Mouse (Mus musculus): ENCODE results near the gene Stpg1. TPM values are rescaled to one million over a fixed set of nuclear protein-coding genes. Genes with fewer than 3 reads are reported as not detected.

Stpg1 gene
- polyA plus RNA-seq, 1 experiment: 0.43 TPM

DNA sequence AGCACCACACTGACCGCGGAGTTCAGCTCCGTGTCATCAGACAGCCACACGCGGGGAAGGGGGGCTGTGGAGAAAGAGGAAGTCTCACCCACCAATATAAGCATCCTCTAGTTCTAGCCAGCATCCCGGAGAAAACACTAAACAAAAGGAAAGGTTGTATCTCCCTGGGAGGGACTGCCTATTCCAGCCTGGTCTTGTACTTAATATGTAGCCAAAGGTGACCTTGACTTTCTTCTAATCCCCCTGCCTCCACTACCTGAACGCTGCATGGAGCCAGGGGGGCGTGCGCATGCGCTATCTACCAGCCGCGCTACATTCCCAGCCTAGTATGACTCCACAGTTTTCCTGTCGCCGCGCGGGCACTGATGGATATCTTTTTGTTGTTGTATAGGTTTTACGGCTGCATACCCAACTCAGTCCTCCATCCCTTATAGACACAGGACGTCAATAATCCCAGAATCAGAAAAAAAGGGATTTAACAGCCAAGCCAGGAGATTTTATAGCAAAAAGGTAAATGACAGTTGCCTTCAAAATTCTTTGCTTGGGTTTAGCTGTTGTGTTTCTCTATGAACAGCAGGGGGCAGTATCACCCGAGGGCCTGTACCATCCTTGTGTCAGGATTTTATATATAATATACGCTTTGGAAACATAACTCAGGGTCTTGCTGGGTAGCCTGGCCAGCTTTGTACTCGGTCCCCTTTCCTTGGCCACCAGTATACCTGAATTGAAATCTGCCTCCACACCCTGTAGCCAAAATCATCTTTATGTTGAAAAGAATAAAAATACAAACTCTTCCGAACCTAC is 13.2 kb downstream of the Stpg1 start:
- Histone ChIP-seq H3K4me1 (ENCODE audit: control insufficient read depth, insufficient read depth, low read length) (peaks cover 9% of the 10 kb centered on the region; the same call in 1 of the 2 replicates), H3K4me3 (ENCODE audit: insufficient read depth, low read length) (no peak overlapping the region), H3K27ac (ENCODE audit: insufficient read depth, low read depth, low read length) (no peak overlapping the region)
- TF ChIP-seq CTCF (IDR thresholded peaks at IDR 0.05; ENCODE audit: low read depth, low read length) (peak; percentile 27; the same call in 1 of the 2 replicates), POLR2A (IDR thresholded peaks at IDR 0.05; ENCODE audit: borderline replicate concordance, low read depth, low read length) (no peak)

DNA sequence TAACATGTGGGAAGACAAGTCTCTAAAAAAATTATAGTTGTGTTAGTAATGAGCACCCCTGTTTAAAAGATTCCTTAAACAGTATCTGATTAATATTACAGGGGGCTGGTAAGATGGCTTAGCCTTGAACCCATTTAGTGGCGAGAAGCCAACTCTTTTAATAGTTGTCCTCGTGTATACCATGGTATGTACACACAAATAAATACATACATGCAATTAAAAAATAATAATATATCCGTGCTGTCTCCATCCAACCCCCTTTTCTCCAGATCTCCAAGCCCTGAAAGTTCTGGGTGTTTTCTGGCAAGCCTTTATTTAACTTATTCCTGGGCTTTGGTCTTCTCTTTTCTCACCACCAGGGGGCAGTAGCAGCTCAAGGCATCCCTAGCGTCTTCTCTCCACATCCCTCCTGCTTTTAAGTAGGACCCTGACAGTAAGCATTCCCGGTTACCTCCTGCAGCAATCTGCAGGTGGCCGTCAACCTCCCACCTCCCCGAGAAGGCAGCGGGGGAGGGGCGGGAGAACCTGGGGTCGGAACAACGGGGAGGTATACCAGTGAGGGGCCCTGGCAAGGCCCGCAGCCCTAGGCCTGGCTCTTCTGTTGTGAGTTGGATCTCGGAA is 13.9 kb downstream of the Stpg1 start:
- TF ChIP-seq CTCF (IDR thresholded peaks at IDR 0.05; ENCODE audit: low read depth, low read length) (peak; percentile 86), POLR2A (IDR thresholded peaks at IDR 0.05; ENCODE audit: borderline replicate concordance, low read depth, low read length) (no peak)
- no peak overlapping the region for H3K27ac ChIP-seq (ENCODE audit: insufficient read depth, low read depth, low read length)
- H3K4me1 ChIP-seq (ENCODE audit: control insufficient read depth, insufficient read depth, low read length): peaks cover 9% of the 10 kb centered on the region; the same call in 1 of the 2 replicates
- H3K4me3 ChIP-seq (ENCODE audit: insufficient read depth, low read length): no peak overlapping the region

DNA sequence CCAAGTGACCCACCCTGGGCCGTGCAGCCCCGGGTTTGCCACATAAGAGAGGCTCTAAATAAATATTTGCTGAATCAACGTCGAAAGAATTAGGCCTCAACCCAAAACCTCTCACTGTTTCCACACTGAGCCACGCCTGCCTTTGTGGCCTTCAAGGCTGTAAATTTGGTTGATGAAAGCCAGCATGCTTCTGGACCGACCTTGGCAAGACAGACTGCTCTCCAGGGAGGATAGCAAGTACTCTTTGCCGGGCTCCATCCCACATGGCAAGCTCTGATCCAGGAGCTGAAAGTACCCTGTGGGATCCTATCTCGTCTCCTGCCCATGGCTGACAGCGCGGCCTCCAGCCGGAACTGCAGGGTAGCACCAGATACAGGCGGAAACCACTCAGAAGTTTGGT is 14.9 kb downstream of the Stpg1 start:
- H3K4me3 ChIP-seq (ENCODE audit: insufficient read depth, low read length): no peak overlapping the region
- no peak overlapping the region for H3K27ac ChIP-seq (ENCODE audit: insufficient read depth, low read depth, low read length)
- H3K4me1 ChIP-seq (ENCODE audit: control insufficient read depth, insufficient read depth, low read length): peaks cover 9% of the 10 kb centered on the region; the same call in 1 of the 2 replicates
- no peak for TF ChIP-seq POLR2A (IDR thresholded peaks at IDR 0.05; ENCODE audit: borderline replicate concordance, low read depth, low read length)
- no peak for TF ChIP-seq CTCF (IDR thresholded peaks at IDR 0.05; ENCODE audit: low read depth, low read length)

DNA sequence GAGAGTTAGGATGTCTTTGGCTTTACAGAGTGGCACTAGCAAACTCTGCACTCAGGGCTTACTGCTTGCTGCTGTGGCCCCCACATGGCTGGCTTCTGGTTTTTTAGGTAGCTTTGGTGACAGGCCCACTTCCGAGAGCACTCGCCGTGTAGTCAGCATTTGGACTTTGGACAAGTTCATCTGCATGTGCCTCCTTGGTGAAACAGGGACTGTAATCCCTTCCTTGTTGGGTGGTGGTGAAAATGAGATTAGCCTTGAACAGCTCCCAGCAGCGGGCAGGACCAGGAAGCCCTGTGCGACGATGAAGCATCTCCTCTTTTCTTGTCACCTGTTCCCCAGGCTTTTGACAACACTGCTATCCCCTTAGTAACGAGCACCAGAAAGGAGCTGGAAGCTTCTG is 19.3 kb downstream of the Stpg1 start:
- TF ChIP-seq POLR2A (IDR thresholded peaks at IDR 0.05; ENCODE audit: borderline replicate concordance, low read depth, low read length) (no peak), CTCF (IDR thresholded peaks at IDR 0.05; ENCODE audit: low read depth, low read length) (no peak)
- H3K4me3 ChIP-seq (ENCODE audit: insufficient read depth, low read length): no peak overlapping the region
- no peak overlapping the region for H3K27ac ChIP-seq (ENCODE audit: insufficient read depth, low read depth, low read length)
- H3K4me1 ChIP-seq (ENCODE audit: control insufficient read depth, insufficient read depth, low read length): peaks cover 4% of the 10 kb centered on the region; the same call in 1 of the 2 replicates

DNA sequence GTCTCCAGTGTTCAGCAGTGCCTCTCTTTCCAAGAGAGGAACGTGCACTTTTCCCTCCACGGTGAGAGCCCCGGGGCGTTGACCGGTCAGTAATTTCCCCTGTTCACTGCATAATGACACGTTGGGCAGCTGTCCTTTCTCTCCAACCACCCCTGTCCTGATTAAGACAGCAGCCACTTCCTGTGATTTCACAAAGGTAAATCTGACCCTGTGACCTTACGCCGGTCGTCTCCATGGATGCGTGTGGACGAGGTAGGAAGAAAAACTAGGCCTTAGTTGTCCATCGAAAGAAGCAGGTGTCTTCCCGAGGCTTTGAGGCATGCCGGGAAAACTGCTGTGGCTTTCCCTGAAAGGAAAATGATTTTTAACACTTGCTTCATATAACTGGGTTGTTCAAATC is 20.3 kb downstream of the Stpg1 start:
- TF ChIP-seq CTCF (IDR thresholded peaks at IDR 0.05; ENCODE audit: low read depth, low read length) (no peak), POLR2A (IDR thresholded peaks at IDR 0.05; ENCODE audit: borderline replicate concordance, low read depth, low read length) (no peak)
- no peak overlapping the region for H3K27ac ChIP-seq (ENCODE audit: insufficient read depth, low read depth, low read length)
- no peak overlapping the region for H3K4me3 ChIP-seq (ENCODE audit: insufficient read depth, low read length)
- peaks cover 4% of the 10 kb centered on the region; the same call in 1 of the 2 replicates for H3K4me1 ChIP-seq (ENCODE audit: control insufficient read depth, insufficient read depth, low read length)

DNA sequence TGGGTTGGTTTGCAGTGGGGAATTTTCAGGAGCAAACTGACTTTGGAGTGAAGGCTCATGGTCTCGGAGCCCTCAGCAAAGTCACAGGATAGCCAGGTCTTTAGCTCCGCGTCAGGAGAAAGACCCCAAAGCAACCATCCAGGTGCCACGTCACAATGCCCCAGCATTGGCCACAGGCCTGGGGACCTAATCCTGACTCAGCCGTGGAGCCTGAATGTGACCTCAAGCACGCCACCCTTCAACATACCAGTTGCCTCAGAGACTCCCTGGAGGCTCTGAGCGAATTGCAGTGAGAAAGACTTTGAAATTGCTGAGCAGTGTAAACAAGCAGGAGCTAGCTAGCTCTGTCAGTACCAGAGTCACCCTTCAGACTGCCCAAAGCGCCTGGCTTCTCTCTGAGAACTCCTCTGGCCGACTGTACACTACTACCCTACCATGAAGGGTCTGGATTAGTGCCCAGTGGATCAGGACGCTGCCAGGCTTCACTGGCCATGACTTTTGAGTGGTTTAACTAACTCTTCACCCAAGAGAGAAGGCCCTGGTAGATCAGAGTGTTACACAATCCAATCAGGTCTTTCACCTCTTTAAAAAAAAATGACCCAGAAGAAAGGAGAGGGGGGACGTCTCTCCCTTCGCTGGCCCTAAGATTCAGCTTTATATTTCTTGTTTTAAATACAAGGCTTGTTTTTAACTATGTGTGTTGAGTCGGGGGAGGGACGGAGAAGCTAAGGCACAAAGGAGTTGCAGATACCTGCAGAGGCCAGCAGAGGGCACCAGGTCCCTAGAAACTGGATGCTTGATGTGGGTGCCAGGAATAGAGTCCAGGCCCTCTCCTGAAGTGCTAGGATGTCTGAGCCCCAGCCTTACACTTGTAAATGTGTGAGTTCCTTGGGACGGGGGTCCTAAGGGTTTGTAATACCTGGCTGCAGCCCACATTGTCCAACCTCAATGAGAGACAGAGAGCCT is 22.0 kb downstream of the Stpg1 start:
- H3K27ac ChIP-seq (ENCODE audit: insufficient read depth, low read depth, low read length): no peak overlapping the region
- peak; percentile 79 for TF ChIP-seq CTCF (IDR thresholded peaks at IDR 0.05; ENCODE audit: low read depth, low read length)
- no peak for TF ChIP-seq POLR2A (IDR thresholded peaks at IDR 0.05; ENCODE audit: borderline replicate concordance, low read depth, low read length)
- H3K4me1 ChIP-seq (ENCODE audit: control insufficient read depth, insufficient read depth, low read length): no peaks in the 10 kb centered on the region
- H3K4me3 ChIP-seq (ENCODE audit: insufficient read depth, low read length): no peak overlapping the region

DNA sequence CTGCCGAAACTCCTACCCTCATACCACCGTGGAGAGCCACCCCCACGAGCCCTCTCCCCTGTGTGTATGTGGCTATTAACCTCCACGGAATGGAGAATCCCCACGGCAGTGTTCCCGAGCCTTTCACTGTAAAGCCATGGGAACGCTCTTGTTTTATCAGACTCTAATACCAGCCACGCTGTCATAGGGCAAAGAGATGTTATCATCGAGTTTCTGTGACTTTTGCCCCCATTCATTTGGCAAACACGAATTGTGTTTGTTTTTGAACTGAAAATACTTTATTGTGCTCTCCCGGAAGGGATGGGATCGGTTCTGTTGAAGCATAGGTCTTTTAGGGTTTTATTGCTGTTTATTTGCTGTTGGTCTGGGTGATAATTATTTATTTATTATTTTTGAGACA is 23.5 kb downstream of the Stpg1 start:
- H3K4me1 ChIP-seq (ENCODE audit: control insufficient read depth, insufficient read depth, low read length): no peaks in the 10 kb centered on the region
- H3K27ac ChIP-seq (ENCODE audit: insufficient read depth, low read depth, low read length): no peak overlapping the region
- TF ChIP-seq POLR2A (IDR thresholded peaks at IDR 0.05; ENCODE audit: borderline replicate concordance, low read depth, low read length) (no peak), CTCF (IDR thresholded peaks at IDR 0.05; ENCODE audit: low read depth, low read length) (no peak)
- no peak overlapping the region for H3K4me3 ChIP-seq (ENCODE audit: insufficient read depth, low read length)

DNA sequence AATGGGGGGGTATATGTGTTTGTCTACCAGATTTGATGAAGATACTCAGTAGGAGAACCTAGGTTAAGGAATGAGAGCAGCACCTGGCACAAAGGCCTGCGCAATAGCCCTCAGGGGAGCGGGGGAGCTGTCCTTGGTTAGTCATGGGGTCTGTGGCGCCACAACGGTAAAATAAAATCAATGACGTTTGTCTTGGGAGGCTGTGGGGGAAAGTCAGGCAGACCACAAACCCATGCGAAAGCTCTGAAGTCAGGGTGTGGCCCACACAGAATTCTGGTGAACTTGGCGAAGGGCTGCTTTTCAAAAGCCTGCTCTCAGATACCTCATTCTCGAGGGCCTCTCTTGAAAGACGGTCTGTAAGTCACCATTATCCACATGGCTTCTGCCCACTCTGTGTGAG is 25.8 kb downstream of the Stpg1 start:
- TF ChIP-seq POLR2A (IDR thresholded peaks at IDR 0.05; ENCODE audit: borderline replicate concordance, low read depth, low read length) (no peak), CTCF (IDR thresholded peaks at IDR 0.05; ENCODE audit: low read depth, low read length) (no peak)
- H3K27ac ChIP-seq (ENCODE audit: insufficient read depth, low read depth, low read length): no peak overlapping the region
- H3K4me3 ChIP-seq (ENCODE audit: insufficient read depth, low read length): no peak overlapping the region
- H3K4me1 ChIP-seq (ENCODE audit: control insufficient read depth, insufficient read depth, low read length): no peaks in the 10 kb centered on the region

DNA sequence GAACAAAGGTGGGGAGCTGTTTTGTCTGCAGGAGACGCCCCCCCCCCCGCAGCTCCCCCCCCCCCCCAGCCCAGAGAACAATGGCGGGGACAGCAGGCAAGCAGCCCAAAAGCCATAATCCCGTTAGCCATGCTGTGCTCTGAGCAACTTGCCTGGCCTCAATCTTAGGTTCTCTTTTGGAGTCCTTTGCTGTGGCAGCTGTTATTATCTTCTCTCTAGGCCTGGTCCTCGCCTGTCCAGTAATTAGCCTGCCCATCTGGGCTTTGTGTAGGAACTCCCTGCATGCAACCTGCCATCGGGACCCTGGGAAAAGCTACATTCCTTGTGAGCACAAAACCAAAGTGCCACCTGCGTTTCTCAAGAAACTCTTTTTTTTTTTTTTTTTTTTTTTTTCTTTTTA is 29.3 kb downstream of the Stpg1 start:
- Histone ChIP-seq H3K27ac (ENCODE audit: insufficient read depth, low read depth, low read length) (no peak overlapping the region), H3K4me1 (ENCODE audit: control insufficient read depth, insufficient read depth, low read length) (no peaks in the 10 kb centered on the region), H3K4me3 (ENCODE audit: insufficient read depth, low read length) (no peak overlapping the region)
- no peak for TF ChIP-seq CTCF (IDR thresholded peaks at IDR 0.05; ENCODE audit: low read depth, low read length)
- no peak for TF ChIP-seq POLR2A (IDR thresholded peaks at IDR 0.05; ENCODE audit: borderline replicate concordance, low read depth, low read length)
